Mouse (Mus musculus) liver, postnatal 0 days (tissue): ENCODE measurements around the gene Hjurp.

Experiments used
- CTCF ChIP-seq: sonication (generic); IDR thresholded peaks from 2 replicates; pipeline ENCODE4 v1.5.1; 2016; ENCODE audit warnings: antibody characterized with exemption, low read depth
- EP300 ChIP-seq: IDR thresholded peaks from 2 replicates; pipeline ENCODE4 v1.6.1; 2016; ENCODE audit warnings: antibody characterized with exemption, low read depth, mild to moderate bottlenecking

GRCm38 (mm10) chr1:88213766-88214461 is 63.5 kb downstream of the Hjurp start:
- TF ChIP-seq CTCF (no peak), EP300 (no peak)
